Mouse (Mus musculus) small intestine, adult 10 weeks (tissue): ENCODE results near the gene Myom3. TPM values are rescaled to one million over a fixed set of nuclear protein-coding genes. Genes with fewer than 3 reads are reported as not detected.

ENCODE experiments used
- polyA plus RNA-seq: library from polyadenylated mRNA; stranded (reverse); fragments of 350-450 nt; fragmentation: Illumina TruSeq; extraction: RNeasy Lipid Tissue Mini Kit (QIAGEN cat#74804); gene quantifications from one replicate; pipeline ENCODE4 v1.2.3, GENCODE M21; 2014; ENCODE audit warnings: low replicate concordance

The Myom3 gene
- 1.4 TPM for polyA plus RNA-seq

GRCm38 (mm10) chr4:135759356-135759976 lies at the start of gene Myom3:
TSS of gene Myom3 (plus strand) at chr4:135759715.

GRCm38 (mm10) chr4:135727817-135728216 lies 31.7 kb upstream of the Myom3 start, which contains the start of gene Il22ra1:
TSS of gene Il22ra1 (plus strand) at chr4:135728172.

GRCm38 (mm10) chr4:135855536-135856222 lies 96.2 kb downstream of the Myom3 start, which contains the start of gene Srsf10:
TSS of gene Srsf10 (plus strand) at chr4:135855747.

Other genes with a start within 250 kb of the Myom3 start
- not detected for gene Grhl3, start 186.1 kb upstream of the Myom3 start, polyA plus RNA-seq
- gene Ifnlr1, start 73.4 kb upstream of the Myom3 start, polyA plus RNA-seq = 6.3 TPM
- 2.0 TPM for gene Il22ra1, start 31.5 kb upstream of the Myom3 start, polyA plus RNA-seq
- 241 TPM for gene Srsf10, start 96.0 kb downstream of the Myom3 start, polyA plus RNA-seq
- gene Pnrc2, start 114.1 kb downstream of the Myom3 start, polyA plus RNA-seq = 390 TPM
- gene Cnr2, start 135.7 kb downstream of the Myom3 start, polyA plus RNA-seq = 0.41 TPM
- 73.7 TPM for gene Fuca1, start 161.0 kb downstream of the Myom3 start, polyA plus RNA-seq
- 8.0 TPM for gene Hmgcl, start 186.7 kb downstream of the Myom3 start, polyA plus RNA-seq
- gene Gale, start 204.0 kb downstream of the Myom3 start, polyA plus RNA-seq = 0.37 TPM
- 0.33 TPM for gene Lypla2, start 212.9 kb downstream of the Myom3 start, polyA plus RNA-seq
- gene Pithd1, start 227.5 kb downstream of the Myom3 start, polyA plus RNA-seq = 37.9 TPM